Mouse (Mus musculus) G1E (cell line): ENCODE results near the gene Arid3a.

Source experiments
- CTCF ChIP-seq: IDR thresholded peaks from 2 replicates; pipeline ENCODE4 v1.5.1; 2012; ENCODE audit warnings: low read depth, low read length, inconsistent platforms, mixed read lengths
- GATA1 ChIP-seq: IDR thresholded peaks from 2 replicates; pipeline ENCODE4 v1.6.1; 2012; ENCODE audit warnings: borderline replicate concordance, low read length, inconsistent platforms, mixed read lengths

DNA sequence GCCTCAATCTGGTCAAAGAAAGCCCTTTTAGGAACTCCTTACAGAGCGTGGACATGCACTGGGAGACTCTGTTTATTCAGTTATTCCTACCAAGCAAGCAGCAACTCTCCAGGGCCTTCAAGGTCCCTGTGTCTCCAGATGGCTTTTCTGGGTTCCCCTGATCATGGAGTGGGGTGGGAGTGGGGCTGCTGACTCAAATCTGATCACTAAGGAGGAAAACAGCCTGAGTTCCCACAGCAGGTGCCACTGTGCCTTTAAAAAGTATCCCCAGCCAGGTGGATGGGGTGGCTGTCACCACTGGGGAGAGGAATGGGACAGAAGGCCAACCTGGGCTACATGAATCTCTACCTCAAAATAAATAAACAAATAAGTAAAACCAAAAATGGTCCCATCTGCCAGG is 16.1 kb downstream of the Arid3a start:
- TF ChIP-seq CTCF (no peak), GATA1 (no peak)
